Mouse (Mus musculus) cerebellum, adult 2 months (tissue): ENCODE measurements around the gene Zbtb9. TPM values are rescaled to one million over a fixed set of nuclear protein-coding genes. Genes with fewer than 3 reads are reported as not detected.

Experiments
- DNase-seq, 2 experiments: peaks; one replicate each; pipeline ENCODE4 v3.0.0; 2021
- H3K27ac ChIP-seq: fragments of 200-500 bp; 2 replicates; pipeline ENCODE4 v1.5.1; 2012; ENCODE audit warnings: low read length, control low read depth, inconsistent platforms; ENCODE audit not compliant: insufficient read depth
- H3K27me3 ChIP-seq: fragments of 200-500 bp; 2 replicates; pipeline ENCODE4 v1.6.1; 2012; ENCODE audit warnings: inconsistent platforms, mild to moderate bottlenecking, low read length, moderate library complexity; ENCODE audit not compliant: control insufficient read depth, insufficient read depth
- H3K4me1 ChIP-seq: fragments of 200-500 bp; 2 replicates; pipeline ENCODE4 v1.6.1; 2011; ENCODE audit warnings: low read length; ENCODE audit not compliant: control insufficient read depth, insufficient read depth
- H3K4me3 ChIP-seq: fragments of 200-500 bp; replicated peaks from 2 replicates; pipeline ENCODE3; 2011; ENCODE audit warnings: mild to moderate bottlenecking, low read depth, low read length, control low read depth; ENCODE audit not compliant: insufficient read depth
- CTCF ChIP-seq: fragments of 200-500 bp; IDR thresholded peaks from 2 replicates; pipeline ENCODE4 v1.5.1; 2011; ENCODE audit warnings: low read depth, mild to moderate bottlenecking, control low read depth, low read length, moderate library complexity, borderline replicate concordance; ENCODE audit not compliant: insufficient read depth
- POLR2A ChIP-seq: fragments of 200-500 bp; IDR thresholded peaks from 2 replicates; pipeline ENCODE4 v1.6.1; 2011; ENCODE audit warnings: low read length, control low read depth, borderline replicate concordance; ENCODE audit not compliant: insufficient read depth
- WGBS: fragments of 180-500 bp; shearing (Covaris S2); methylation state at CpG from one replicate; pipeline ENCODE4 v1.1.7; 2018; 5-methylcytosine and 5-hydroxymethylcytosine counted together
- polyA plus RNA-seq: library from polyadenylated mRNA; depleted of rRNA; stranded (reverse); fragments of >200 nt; gene quantifications from 2 replicates; pipeline ENCODE4 v1.2.3, GENCODE M21; 2012

Zbtb9 gene
- polyA plus RNA-seq, 1 experiment: 13.9 TPM

GRCm38 (mm10) chr17:26949051-26949577, 23.9 kb upstream of the Zbtb9 start:
- Histone ChIP-seq H3K27me3 (no peaks in the 10 kb centered on the region), H3K4me3 (peak overlapping the region; percentile 53), H3K27ac (no peak overlapping the region), H3K4me1 (peaks cover 32% of the 10 kb centered on the region)
- peak in 1 of 2 experiments; percentile 49 for DNase-seq
- no peak for TF ChIP-seq POLR2A
- TF ChIP-seq CTCF: peak; percentile 48
- 3% methylated on average over 13 of the region's 14 CpGs for WGBS

DNA sequence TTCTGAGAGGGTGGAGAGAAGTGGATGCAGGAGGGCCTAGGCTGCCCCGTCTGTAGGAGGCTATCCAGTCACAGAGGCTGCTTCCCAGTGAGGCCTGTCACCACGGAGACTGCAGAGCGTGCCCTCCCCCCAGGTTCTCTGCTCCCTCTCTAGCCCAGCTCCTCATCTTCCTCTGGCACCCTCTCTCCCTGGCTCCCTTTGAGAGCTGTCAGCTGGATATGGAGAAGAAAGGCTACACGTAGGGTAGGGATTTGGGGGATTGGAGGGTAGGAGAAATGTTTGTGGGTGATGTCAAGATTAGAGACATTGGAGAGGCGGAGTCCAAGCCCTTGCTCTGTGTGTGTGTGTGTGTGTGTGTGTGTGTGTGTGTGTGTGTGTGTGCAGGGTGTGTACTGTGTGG, 23.1 kb upstream of the Zbtb9 start:
- no peak for TF ChIP-seq POLR2A
- TF ChIP-seq CTCF: no peak
- DNase-seq: peak in 1 of 2 experiments; percentile 21

GRCm38 (mm10) chr17:26950560-26951288, 22.2 kb upstream of the Zbtb9 start:
- TF ChIP-seq POLR2A (no peak), CTCF (no peak)
- 51% methylated on average over 7 of the region's 7 CpGs for WGBS
- Histone ChIP-seq H3K4me1 (peaks cover 31% of the 10 kb centered on the region), H3K27me3 (no peaks in the 10 kb centered on the region), H3K4me3 (no peak overlapping the region), H3K27ac (no peak overlapping the region)
- no peak for DNase-seq

More for the DNA sequence above, 23.1 kb upstream of the Zbtb9 start:
- Histone ChIP-seq H3K4me1 (peaks cover 32% of the 10 kb centered on the region), H3K4me3 (no peak overlapping the region), H3K27me3 (no peaks in the 10 kb centered on the region), H3K27ac (no peak overlapping the region)
- WGBS: 49% methylated on average over 5 of the region's 5 CpGs

DNA sequence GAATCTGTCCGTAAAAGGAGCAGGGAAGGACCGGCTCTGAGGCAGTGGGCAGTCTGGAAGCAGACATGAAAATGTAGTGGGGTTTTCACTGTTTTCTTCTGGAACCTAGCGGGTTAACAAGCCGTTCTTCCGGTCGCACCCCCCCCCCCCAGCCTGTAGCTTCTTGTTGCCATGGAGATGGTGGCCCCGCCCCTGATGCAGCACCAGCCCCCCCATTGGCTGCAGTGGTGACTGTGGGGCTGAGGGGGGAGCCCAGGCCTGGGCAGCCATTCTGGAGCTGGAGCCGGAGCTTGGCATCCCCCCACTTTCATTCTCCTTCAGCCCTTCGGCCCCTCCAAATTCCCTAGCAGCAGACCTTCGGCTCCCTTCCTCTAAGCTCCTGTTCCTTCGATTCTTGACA, 21.6 kb upstream of the Zbtb9 start:
- Histone ChIP-seq H3K27ac (no peak overlapping the region), H3K4me3 (no peak overlapping the region), H3K4me1 (peaks cover 27% of the 10 kb centered on the region), H3K27me3 (no peaks in the 10 kb centered on the region)
- DNase-seq: no peak
- 20% methylated on average over 11 of the region's 11 CpGs for WGBS
- no peak for TF ChIP-seq POLR2A
- no peak for TF ChIP-seq CTCF

DNA sequence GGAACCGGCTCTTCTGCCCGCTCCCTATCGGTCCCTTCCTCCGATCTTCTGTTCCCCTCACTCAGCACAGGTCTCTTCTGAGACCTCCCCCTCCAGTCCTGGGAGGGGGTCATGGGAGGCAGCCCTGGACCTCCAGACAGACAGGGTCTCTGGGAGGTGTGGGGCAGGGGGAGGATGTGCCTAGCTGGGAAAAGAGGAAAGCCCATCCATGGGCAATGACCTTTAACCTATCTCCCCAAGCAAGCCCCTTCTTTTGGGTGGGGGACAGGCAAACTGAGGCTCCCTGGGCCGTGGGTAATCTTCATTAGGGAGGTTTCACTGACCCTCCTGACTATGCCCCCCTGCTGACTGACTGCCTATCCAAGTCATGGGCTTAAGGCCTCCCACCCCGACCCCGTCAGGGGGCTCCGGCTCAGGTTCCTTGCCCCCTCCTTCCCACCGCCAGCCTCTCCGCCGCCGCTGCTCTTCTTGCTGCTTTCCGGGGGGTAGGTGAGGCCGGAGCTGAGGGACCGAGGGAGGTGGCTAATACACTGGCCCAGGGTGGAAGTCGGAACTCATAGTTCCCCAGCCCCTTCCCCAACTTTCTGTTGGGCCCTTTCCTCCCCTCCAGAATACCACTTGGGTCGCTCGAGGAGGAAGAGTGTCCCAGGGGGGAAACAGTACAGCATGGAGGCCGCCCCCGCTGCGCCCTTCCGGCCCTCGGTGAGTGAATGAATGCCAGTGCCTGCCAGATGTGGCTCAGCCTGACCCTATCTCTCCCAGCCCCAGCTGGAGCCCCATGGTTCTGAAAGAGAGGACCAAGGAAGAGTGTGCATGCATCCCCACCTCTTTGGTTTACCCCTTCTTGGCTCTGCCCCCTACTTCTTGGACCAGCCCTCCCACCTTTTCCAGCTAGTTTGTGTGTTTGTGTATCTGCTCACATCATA, 20.8 kb upstream of the Zbtb9 start:
- TF ChIP-seq POLR2A (no peak), CTCF (no peak)
- 42% methylated on average over 23 of the region's 23 CpGs for WGBS
- DNase-seq: no peak
- peaks cover 27% of the 10 kb centered on the region for H3K4me1 ChIP-seq
- H3K4me3 ChIP-seq: no peak overlapping the region
- no peak overlapping the region for H3K27ac ChIP-seq
- no peaks in the 10 kb centered on the region for H3K27me3 ChIP-seq

DNA sequence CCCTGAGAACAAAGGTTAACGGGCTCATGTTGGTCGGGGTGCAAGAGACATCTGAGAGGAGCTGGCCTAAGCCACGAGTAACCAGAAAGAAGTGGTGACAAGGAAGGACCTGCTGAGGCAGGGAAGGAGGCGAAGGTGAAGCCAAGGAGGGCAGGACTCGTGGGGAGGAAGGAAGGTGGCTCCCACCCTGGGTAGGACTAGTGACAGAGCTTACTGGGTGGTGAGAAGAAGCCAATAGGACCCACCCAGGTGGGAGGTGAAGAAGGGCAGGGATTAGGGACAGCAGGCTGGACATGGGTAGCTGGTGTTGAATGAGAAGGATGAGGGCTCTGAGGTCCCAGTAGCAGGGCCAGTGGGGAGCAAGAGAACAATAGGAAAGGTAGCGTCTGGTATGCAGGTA, 19.8 kb upstream of the Zbtb9 start:
- no peaks in the 10 kb centered on the region for H3K27me3 ChIP-seq
- whole genome bisulfite sequencing: 55% methylated on average over 6 of the region's 6 CpGs
- no peak for DNase-seq
- no peak overlapping the region for H3K4me3 ChIP-seq
- peaks cover 22% of the 10 kb centered on the region for H3K4me1 ChIP-seq
- H3K27ac ChIP-seq: no peak overlapping the region
- TF ChIP-seq POLR2A (no peak), CTCF (no peak)

DNA sequence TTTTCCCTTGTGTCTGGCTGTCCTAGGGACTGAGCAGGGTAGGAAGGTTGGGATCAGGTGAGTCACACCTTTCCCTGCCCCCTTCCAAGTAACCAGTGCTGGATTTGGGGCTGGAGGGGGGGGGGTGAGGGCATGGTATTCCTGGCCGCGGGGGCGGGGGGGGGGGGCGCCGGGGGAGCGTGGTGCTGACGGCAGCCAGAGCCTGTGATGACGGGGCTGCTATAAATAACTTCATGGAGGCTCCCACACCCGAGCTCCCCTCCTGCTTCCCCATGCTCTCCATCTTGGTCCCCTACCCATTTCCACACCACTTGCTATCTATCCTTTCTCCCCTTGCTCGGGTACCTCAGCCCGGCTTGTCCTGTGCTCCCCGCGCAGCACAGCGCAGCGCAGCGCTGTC, 19.2 kb upstream of the Zbtb9 start:
- Histone ChIP-seq H3K4me1 (peaks cover 22% of the 10 kb centered on the region), H3K4me3 (no peak overlapping the region), H3K27me3 (no peaks in the 10 kb centered on the region), H3K27ac (no peak overlapping the region)
- no peak for DNase-seq
- WGBS: 44% methylated on average over 15 of the region's 16 CpGs
- TF ChIP-seq POLR2A (no peak), CTCF (no peak)

- H3K4me1 ChIP-seq: peaks cover 7% of the 10 kb centered on the region; the same call in 1 of the 2 replicates
- TF ChIP-seq CTCF (no peak), POLR2A (no peak)
- H3K4me3 ChIP-seq: no peak overlapping the region
- no peak for DNase-seq
- H3K27ac ChIP-seq: no peak overlapping the region
- WGBS: 81% methylated on average over 5 of the region's 5 CpGs
- no peaks in the 10 kb centered on the region for H3K27me3 ChIP-seq
Measured at GRCm38 (mm10) chr17:26956309-26956708, 16.7 kb upstream of the Zbtb9 start.
